Mouse (Mus musculus): ENCODE measurements at regions not wholly inside any gene's neighbourhood (a gene's known extent, or its start where the extent isn't known, plus 50 kb on each side); places are given as distances from the start of the nearest gene placed in this dataset.

DNA sequence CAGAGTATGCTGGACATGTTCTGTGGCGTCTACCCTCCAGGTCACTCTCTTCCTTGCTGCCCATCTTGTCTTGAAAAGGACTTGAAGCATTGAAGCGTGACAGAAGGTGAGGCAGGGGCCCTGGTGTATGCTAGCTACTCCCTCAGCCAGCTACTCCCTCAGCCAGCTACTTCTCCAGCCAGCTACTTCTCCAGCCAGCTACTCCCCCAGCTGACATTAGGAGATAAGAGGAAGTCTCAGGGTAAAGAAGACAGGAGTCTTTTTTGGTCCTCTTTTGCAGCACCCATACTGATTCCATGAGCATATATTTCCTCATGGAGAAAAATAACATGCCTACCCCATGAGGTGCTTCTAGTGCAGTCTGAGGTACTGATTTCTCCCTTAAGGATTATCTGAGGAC lies 111.6 kb upstream of the Irf2bp2 start:
- DNase-seq (ENCODE audit: low spot score in 2 of 2) = no peak
- intact Hi-C loops (cut with DNase I) = no loop called here

DNA sequence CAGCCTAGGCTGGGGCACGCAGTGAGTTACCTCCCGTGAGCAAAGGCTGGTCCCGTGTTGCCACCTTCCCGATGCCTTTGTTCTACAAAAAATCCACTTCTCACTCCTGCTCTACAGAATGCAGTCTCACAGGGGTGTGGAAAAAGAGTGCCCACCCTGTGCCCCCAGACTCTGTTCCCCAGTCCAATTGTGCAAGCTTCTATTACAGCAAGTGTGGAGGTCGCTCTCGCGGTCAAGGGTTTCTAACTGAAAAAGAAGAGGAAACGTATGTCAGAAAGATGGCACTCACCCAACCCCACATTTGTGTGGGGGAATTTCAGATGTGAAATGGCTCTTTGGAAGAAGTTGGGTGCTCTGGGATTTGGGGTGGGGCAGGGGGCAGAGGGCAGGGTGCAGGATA lies 110.9 kb upstream of the Irf2bp2 start:
- DNase-seq (ENCODE audit: low spot score in 2 of 2) = no peak
- intact Hi-C loops (cut with DNase I) = no loop called here

DNA sequence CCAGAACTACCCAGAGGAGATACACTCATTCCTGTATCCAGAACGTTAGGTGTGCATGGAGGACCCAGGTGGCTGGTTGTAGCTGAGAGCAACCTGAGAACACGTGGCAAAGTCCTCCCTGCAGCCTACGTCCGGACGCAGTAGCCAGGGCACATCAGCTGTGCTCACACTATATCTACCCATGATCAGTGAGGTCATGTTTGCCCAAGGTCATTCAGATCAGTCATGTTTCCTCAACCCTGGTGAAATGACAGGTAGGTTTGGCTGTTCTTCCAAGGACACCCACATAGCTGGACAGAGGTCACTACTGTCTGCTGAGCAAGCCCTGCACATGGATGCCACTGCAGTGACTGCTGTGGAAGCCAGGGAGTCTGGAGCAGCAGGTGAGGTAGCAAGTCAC lies 109.8 kb upstream of the Irf2bp2 start:
- intact Hi-C loops (cut with DNase I) = no loop called here
- no peak for DNase-seq (ENCODE audit: low spot score in 2 of 2)

DNA sequence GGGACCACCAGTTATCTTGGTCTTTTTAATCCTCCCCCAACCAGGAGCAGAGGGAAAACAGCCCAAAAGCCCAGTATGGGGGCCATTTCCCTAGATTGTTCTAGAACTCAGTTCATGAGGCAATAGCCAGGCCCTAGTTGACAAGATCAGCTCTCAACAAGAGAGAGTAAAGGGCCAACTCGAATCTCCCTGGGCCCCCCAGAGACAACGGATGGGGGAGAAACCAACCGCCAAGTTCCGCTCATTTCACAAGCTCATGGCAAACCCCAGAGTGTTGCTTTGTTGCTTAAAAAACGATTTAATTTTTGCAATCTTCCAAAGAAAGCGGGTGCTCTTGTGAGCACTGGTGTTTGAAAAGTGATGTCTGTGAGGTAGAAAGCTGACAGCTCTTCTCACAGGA lies 108.5 kb upstream of the Irf2bp2 start:
- DNase-seq (ENCODE audit: low spot score in 2 of 2) = no peak
- intact Hi-C loops (cut with DNase I) = no loop called here

DNA sequence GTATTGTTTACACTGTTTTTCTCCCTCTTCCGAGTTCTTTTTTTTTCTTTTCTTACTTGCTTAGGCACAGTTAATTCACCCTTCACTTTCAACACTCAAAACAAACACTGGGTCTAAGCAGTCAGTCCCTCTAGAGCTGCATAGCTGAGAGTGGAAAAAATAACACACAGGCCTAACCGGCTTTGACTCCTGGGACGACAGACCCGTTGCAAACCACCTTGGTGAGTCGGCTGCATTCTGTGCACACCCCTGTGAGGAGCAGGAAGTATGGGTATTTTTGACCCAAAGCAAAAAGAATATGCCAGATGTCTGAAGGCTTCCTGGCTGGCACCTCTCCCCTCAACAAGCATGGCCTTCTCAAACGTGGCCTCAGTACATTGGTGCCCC lies 105.6 kb upstream of the Irf2bp2 start:
- intact Hi-C loops (cut with DNase I) = loop anchor here (10.0 kb wide), 1 partner anchor 135 kb away; no protein-coding TSS in a partner anchor

DNA sequence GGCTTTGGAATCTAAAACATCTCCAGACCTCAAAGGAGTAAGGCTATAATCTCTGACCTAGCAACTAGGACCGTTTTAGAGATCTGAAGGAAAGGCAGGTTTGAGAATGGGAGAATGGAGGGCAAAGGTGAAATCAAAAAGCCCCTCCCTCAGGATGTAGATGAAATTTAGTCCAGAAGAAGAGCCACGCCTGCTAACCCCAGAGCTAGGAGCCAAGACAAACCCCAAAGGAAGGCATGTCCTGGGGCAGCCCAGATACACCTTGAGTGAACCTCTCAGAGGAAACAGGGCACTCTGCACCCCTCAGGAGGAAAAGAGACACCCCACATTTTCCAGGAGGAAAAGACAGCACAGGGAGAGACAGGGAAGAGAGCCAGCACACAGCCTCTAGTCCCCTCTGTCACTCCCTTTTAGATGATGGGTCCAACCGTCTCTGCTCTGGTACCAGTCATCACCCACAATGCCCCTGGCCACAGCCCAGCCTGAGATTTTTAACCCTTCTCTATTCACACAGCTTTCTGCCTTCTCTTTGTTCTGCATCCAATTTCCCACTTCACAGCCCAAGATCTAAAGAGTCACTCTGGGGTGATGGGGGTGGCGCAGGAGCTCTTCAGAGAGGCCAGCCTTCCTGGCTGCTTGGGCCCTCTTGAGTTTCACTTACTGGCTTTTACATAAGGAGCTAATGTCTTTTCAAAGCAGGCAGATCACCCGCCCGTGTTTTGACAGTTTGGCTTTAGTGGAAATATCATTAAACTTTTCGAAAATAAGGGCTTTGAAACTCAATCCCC lies 105.0 kb upstream of the Irf2bp2 start:
- intact Hi-C loops (cut with DNase I) = loop anchor here (10.0 kb wide), 1 partner anchor 136 kb away; no protein-coding TSS in a partner anchor
- DNase-seq (ENCODE audit: low spot score in 2 of 2) = no peak

More for the DNA sequence above, 105.6 kb upstream of the Irf2bp2 start:
- DNase-seq (ENCODE audit: low spot score in 2 of 2) = no peak

DNA sequence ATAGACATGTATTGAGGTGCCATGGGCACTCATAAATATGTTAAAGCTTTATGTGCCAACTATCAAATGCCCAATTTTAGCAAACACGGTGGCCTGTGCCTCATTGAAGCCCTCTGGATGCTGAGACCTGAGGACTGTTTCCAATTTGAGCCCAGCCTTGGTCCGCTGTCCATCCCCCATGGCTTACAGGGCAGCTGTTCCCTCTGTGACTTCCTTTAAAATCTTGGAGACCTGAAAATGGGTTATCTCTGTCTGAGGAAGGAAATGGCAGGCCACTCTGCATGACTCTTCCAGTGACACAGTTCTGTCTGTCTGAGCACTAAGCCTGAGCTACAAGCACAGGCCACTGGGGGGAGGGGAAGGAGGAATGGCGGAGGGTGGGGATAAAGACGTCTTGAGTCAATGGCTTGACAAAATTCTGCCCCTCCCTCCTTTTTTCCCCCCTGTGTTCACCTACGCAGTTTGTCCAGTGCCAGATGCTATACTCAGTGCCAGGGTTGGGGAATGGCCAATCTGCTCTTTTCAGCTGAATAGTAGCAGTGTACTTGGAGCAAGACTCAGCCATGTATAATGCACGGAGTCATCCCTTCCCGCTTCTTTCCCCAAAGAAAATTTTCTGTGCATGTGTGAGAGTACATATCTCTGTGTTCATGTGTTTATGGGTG lies 102.7 kb upstream of the Irf2bp2 start:
- DNase-seq (ENCODE audit: low spot score in 2 of 2) = no peak
- intact Hi-C loops (cut with DNase I) = loop anchor here (10.0 kb wide), 1 partner anchor 138 kb away; no protein-coding TSS in a partner anchor

DNA sequence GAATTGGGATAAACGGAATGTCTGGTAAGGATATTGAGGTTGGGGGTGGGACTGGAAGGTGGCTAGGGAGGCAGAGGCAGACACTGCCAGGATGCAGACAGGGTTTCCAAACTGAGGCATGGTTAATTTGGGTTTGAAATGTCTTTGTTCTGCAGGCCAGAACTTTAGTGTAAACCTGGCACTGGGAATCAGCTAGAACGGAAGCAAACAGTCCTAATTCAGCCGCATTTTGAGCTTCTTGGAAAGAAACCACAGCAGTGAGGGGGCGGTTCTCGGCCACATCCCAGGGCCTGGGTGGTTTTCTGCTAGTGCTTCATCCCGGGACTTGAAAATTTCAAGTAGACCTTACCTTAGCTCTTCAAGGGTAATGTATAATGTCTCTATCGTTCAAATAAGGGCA lies 100.6 kb upstream of the Irf2bp2 start:
- peak; percentile 78 to 96 for DNase-seq (ENCODE audit: low spot score in 2 of 2)
- intact Hi-C loops (cut with DNase I) = loop anchor here (1.0 to 10.0 kb wide), 3 partner anchors 28 to 140 kb away; no protein-coding TSS in a partner anchor

DNA sequence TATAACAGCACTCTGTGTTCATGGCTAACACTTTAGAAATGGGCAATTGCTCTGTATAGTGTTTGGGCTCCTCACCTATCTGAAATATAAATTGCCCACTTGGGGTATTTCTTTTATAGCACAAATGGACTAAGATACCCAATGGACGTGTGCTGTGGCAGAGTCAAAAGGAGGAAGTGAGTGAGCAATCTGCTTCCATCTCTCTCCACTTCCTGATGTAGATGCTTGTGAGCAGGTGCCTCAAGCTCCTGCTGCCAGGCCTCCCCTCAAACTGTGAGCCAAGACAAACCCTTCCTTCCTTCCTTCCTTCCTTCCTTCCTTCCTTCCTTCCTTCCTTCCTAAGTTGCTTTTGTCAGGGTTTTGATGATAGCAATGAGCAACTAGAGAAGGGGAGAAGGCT lies 99.9 kb upstream of the Irf2bp2 start:
- intact Hi-C loops (cut with DNase I) = loop anchor here (1.0 to 10.0 kb wide), 3 partner anchors 27 to 141 kb away; no protein-coding TSS in a partner anchor
- no peak for DNase-seq (ENCODE audit: low spot score in 2 of 2)

DNA sequence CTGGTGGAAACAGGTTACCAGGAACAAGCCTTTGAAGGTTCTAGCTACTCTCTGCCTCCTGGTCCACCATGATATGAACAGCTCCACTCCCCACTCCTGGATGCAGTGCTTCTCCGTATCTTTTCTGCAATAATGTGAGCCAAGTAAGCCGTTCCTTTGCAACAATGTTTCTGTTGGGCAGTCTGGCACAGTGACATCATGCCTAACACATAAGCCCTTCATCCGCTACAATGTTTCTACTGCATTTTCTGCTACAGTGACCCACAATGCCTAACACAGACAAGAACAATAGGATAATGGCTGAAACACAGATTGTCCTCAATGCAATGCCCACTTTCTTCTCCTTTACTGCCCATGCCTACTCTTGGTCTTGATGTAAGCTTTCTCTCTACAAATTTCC lies 98.9 kb upstream of the Irf2bp2 start:
- intact Hi-C loops (cut with DNase I) = loop anchor here (10.0 kb wide), 1 partner anchor 142 kb away; no protein-coding TSS in a partner anchor
- no peak for DNase-seq (ENCODE audit: low spot score in 2 of 2)

DNA sequence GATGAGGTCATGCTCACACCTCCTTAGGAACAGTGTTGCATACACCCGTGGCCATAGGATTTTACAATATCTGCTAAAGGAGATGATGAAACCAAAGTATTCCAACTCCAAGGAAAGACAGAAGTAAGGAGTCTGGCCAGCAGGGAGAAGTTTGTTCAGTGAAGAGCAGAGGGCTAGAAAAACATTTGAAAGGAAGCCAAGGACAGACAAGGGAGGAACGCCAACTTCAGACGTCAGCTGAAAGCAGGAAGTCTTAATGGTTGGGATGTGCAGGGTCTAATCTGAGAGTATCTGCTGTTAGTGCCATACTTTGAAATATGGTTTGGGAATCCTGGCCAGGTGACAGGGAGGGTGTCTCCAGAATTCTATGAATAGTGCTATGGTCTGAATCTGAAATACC lies 98.5 kb upstream of the Irf2bp2 start:
- intact Hi-C loops (cut with DNase I) = loop anchor here (10.0 kb wide), 1 partner anchor 143 kb away; no protein-coding TSS in a partner anchor
- peak in 1 of 2 experiments; percentile 31 for DNase-seq (ENCODE audit: low spot score in 2 of 2)

DNA sequence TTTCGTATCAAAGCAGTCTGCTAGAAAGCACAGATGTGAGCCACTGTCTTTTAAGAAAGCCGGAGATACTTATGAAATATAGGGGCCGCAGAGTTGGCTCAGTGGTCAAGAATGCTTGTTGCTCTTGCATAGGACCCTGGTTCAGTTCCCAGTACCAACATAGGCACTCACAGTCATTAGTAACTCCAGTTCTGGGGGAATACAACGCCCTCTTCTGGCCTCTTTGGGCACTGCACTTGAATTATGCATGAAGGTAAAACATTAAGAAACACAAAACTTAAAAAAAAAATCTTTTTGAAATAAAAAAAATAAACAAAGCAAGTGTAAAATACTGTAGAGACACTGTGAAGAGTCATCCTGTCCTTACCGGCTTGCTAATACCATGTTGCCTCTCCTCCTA lies 94.7 kb upstream of the Irf2bp2 start:
- intact Hi-C loops (cut with DNase I) = no loop called here
- no peak for DNase-seq (ENCODE audit: low spot score in 2 of 2)

DNA sequence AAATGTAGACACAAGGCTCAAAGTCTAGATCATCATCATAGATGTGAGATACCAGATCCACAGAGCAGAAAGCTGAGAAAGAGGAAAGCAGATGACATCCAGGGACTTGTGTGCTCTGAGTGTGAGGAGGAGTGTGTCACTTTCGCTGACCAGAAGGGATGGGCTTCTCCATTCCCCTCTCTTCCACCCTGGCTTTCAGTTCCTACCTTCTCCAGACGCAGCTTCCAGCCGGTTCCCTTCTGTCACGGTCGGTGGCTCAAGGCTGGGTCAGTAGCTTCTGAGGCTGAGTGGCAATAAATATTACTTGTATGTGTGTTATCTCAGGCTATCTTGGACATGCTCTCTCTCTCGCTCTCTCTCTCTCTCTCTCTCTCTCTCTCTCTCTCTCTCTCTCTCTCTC lies 94.2 kb upstream of the Irf2bp2 start:
- intact Hi-C loops (cut with DNase I) = no loop called here
- no peak for DNase-seq (ENCODE audit: low spot score in 2 of 2)

DNA sequence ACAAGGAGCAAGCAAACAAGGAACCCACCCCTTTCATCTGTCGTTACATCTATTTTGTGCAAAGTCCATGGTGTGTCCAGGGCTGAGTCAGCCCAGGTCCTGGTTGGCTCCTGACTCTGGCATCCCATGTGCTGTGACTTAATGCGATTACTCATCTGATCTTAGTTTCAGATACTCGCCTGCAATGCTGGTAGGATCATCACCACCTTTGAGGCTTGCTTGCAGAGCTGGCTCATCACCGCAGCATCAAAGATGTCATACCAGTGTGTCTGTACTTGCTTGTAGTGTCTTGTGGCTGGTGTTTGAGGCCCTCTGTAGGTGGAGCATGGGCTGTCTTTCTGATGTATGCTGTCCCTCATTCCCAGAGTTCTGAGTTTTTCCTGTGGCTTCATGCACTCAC lies 93.0 kb upstream of the Irf2bp2 start:
- no peak for DNase-seq (ENCODE audit: low spot score in 2 of 2)
- intact Hi-C loops (cut with DNase I) = no loop called here

DNA sequence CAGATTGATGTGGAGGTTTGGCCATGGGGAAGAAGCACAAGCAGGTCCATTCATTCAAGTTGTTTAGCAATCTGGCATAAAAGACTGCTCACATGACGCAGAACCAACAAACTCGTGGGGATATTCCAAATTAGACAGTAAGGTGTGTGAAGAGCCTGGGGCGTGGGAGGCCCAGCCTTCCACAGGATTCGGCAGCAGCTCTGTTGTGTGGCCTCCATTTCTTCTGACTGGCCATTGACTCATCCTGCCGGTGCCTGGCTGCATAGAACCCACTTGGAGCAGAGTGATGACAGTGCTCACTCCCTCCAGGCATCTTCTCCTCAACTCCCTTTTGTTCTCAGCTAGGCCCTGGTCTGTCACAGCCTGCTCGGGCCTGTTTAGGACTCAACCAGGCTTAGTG lies 91.6 kb upstream of the Irf2bp2 start:
- peak in 1 of 2 experiments; percentile 77 for DNase-seq (ENCODE audit: low spot score in 2 of 2)

DNA sequence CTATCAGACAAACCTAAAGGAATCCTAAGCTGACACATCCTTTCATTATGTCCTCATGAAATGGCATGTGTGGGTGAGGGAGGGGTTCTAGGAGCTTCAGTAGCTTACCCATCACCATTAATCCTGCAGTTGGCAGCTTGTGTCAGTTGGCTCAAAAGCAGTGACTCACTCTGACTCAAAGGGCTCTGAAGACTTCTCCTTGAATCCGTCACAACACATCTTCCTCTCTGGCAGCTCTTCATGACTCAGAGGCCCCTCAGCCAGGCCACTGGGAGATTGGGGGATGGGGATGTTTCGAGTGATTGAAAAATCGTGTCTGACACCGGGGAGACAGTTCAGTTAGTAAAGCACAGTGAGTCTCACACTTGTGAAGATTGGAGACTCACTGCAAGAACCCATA lies 90.2 kb upstream of the Irf2bp2 start:
- intact Hi-C loops (cut with DNase I) = no loop called here
- DNase-seq (ENCODE audit: low spot score in 2 of 2) = peak in 1 of 2 experiments; percentile 60

More for the DNA sequence above, 91.6 kb upstream of the Irf2bp2 start:
- intact Hi-C loops (cut with DNase I) = no loop called here

DNA sequence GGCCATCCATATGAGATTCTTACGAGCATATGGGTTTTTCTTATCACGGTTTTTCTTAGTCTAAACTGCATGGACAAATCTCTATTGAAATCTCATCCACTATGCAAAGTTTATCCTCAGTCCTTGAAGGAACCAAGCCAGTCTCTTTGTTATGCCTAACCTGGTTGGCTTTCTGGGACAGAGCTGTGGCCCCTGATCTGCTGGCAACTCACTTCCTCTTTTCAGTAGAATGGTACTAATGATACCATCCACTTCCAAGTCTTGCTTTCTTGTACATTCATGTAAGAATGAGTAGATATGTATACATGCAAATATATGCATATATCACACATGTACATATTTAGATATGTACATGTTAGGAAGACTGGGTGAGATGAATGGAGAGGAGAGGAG lies 89.8 kb upstream of the Irf2bp2 start:
- DNase-seq (ENCODE audit: low spot score in 2 of 2) = no peak
- intact Hi-C loops (cut with DNase I) = no loop called here

DNA sequence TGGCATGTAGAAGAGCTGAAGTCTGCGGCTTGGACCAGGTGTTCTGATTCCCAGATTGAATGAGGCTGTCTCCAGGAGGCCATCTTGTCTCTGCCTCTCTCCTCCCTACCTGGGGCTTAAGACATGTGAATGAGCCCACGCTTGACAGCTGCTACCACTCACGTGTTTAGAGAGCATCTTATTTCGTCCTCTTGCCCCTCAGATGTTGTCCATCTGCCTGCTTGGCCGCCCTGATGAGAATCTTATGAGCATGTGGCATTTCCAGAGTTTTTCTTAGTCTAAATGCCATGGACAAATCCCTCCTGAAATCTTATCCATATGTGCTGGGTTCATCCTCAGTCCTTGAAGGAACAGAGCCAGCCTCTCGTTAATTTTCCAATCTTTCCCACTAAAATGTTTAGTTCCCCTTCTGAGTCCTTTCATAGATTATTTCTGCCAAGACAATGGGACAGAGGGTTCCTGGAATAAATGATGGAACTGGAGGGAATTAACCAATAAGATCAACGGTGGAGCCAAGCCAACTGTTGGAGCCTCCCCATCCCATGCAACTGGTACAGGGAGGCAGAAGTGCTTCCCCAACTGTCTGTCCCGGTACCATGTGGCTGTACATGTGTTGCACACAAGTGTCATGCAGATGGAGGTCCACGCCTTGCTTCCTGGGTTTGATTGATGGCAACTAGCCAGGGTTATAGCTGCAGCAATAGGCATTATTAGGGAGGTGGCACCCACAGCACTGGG lies 89.2 kb upstream of the Irf2bp2 start:
- intact Hi-C loops (cut with DNase I) = no loop called here
- no peak for DNase-seq (ENCODE audit: low spot score in 2 of 2)

DNA sequence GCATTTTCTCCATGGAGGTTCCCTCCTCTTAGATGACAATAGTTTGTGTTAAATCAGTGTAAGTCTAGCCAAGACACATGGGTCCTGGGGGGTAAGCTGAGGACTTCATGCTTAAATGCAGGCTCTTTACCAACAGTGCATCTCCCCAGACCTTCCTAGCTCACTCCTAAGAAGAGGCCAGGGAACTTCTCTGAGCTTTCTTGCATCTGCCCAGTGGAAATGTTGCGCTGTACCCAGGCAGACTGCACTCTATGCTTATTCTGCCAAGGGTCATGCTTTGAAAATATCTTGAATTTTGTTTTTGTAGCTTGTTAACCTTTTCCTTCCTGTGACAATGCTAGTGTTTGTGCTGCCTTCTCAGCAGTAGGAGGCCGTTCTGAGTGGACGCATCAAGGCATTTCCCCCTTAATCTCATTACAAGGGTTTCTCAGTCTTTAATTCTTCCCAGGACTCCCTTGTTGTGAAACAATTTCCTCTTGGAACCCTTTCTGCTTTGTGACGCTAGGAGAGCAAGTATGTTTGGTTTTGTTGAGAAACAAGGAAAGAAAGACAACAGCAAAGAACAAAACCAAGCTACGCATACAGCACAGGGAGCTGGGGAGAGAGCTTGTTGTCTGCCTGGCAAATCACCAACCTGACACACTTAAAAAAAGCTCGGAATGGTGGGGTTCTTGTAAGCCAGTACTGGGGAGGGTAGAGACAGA lies 88.3 kb upstream of the Irf2bp2 start:
- DNase-seq (ENCODE audit: low spot score in 2 of 2) = no peak
- intact Hi-C loops (cut with DNase I) = no loop called here

All from left cerebral cortex, postnatal 25 days (tissue).